Mouse (Mus musculus): ENCODE data around the gene Nup153. TPM values are rescaled to one million over a fixed set of nuclear protein-coding genes. Genes with fewer than 3 reads are reported as not detected.

Gene Nup153
- polyA plus RNA-seq, 1 experiment from 2014 or later = 40.7 TPM

GRCm38 (mm10) chr13:46752566-46753229 is 25.0 kb upstream of the Nup153 start:
- Histone ChIP-seq H3K36me3 (peaks cover 38% of the 10 kb centered on the region), H3K9ac (replicated peaks) (no peak overlapping the region), H3K27ac (replicated peaks) (no peak overlapping the region), H3K4me2 (replicated peaks) (no peak overlapping the region), H3K9me3 (no peaks in the 10 kb centered on the region), H3K4me1 (no peaks in the 10 kb centered on the region), H3K27me3 (no peaks in the 10 kb centered on the region), H3K4me3 (no peak overlapping the region)
- WGBS = 89% methylated on average over 13 of the region's 13 CpGs
- ATAC-seq (ENCODE audit: low FRiP score, low read depth) = no peak

GRCm38 (mm10) chr13:46748138-46748873 is 20.6 kb upstream of the Nup153 start:
- Histone ChIP-seq H3K27ac (replicated peaks) (no peak overlapping the region), H3K9ac (replicated peaks) (no peak overlapping the region), H3K36me3 (peaks cover 37% of the 10 kb centered on the region), H3K4me1 (no peaks in the 10 kb centered on the region), H3K27me3 (no peaks in the 10 kb centered on the region), H3K4me2 (replicated peaks) (no peak overlapping the region), H3K9me3 (no peaks in the 10 kb centered on the region), H3K4me3 (no peak overlapping the region)
- ATAC-seq (ENCODE audit: low FRiP score, low read depth) = no peak
- 91% methylated on average over 5 of the region's 5 CpGs for WGBS

GRCm38 (mm10) chr13:46743821-46744220 is 16.1 kb upstream of the Nup153 start:
- Histone ChIP-seq H3K9ac (replicated peaks) (no peak overlapping the region), H3K4me3 (no peak overlapping the region), H3K9me3 (no peaks in the 10 kb centered on the region), H3K27me3 (no peaks in the 10 kb centered on the region), H3K4me1 (no peaks in the 10 kb centered on the region), H3K4me2 (replicated peaks) (no peak overlapping the region), H3K36me3 (no peaks in the 10 kb centered on the region), H3K27ac (replicated peaks) (no peak overlapping the region)
- 83% methylated on average over 8 of the region's 8 CpGs for WGBS
- no peak for ATAC-seq (ENCODE audit: low FRiP score, low read depth)

- WGBS = 72% methylated on average over 2 of the region's 2 CpGs
- H3K36me3 ChIP-seq = no peaks in the 10 kb centered on the region
- H3K4me1 ChIP-seq = no peaks in the 10 kb centered on the region
- no peak overlapping the region for H3K27ac ChIP-seq (replicated peaks)
- ATAC-seq (ENCODE audit: low FRiP score, low read depth) = no peak
- H3K9ac ChIP-seq (replicated peaks) = no peak overlapping the region
- no peak overlapping the region for H3K4me3 ChIP-seq
- no peaks in the 10 kb centered on the region for H3K27me3 ChIP-seq
- H3K9me3 ChIP-seq = no peaks in the 10 kb centered on the region
- H3K4me2 ChIP-seq (replicated peaks) = no peak overlapping the region
These were observed 14.6 kb upstream of the Nup153 start for GRCm38 (mm10) chr13:46742367-46742766.

- no peak overlapping the region for H3K4me3 ChIP-seq
- peaks cover 15% of the 10 kb centered on the region for H3K4me1 ChIP-seq
- no peak overlapping the region for H3K9ac ChIP-seq (replicated peaks)
- no peaks in the 10 kb centered on the region for H3K36me3 ChIP-seq
- H3K4me2 ChIP-seq (replicated peaks) = no peak overlapping the region
- H3K27ac ChIP-seq (replicated peaks) = no peak overlapping the region
- no peaks in the 10 kb centered on the region for H3K9me3 ChIP-seq
- peaks cover 17% of the 10 kb centered on the region for H3K27me3 ChIP-seq
- WGBS = 83% methylated on average over 7 of the region's 7 CpGs
- ATAC-seq (ENCODE audit: low FRiP score, low read depth) = no peak
These were observed 11.7 kb upstream of the Nup153 start for GRCm38 (mm10) chr13:46739426-46739825.

GRCm38 (mm10) chr13:46737482-46737881 is 9.7 kb upstream of the Nup153 start:
- 89% methylated on average over 4 of the region's 4 CpGs for WGBS
- peaks cover 17% of the 10 kb centered on the region for H3K27me3 ChIP-seq
- no peak for ATAC-seq (ENCODE audit: low FRiP score, low read depth)
- H3K9me3 ChIP-seq = no peaks in the 10 kb centered on the region
- no peak overlapping the region for H3K9ac ChIP-seq (replicated peaks)
- H3K36me3 ChIP-seq = no peaks in the 10 kb centered on the region
- peaks cover 15% of the 10 kb centered on the region for H3K4me1 ChIP-seq
- no peak overlapping the region for H3K4me3 ChIP-seq
- no peak overlapping the region for H3K27ac ChIP-seq (replicated peaks)
- no peak overlapping the region for H3K4me2 ChIP-seq (replicated peaks)

- H3K4me1 ChIP-seq = peaks cover 15% of the 10 kb centered on the region
- H3K36me3 ChIP-seq = no peaks in the 10 kb centered on the region
- H3K9ac ChIP-seq (replicated peaks) = peak overlapping the region; percentile 26; the same call in 1 of the 2 replicates
- no peak overlapping the region for H3K27ac ChIP-seq (replicated peaks)
- peaks cover 17% of the 10 kb centered on the region for H3K27me3 ChIP-seq
- 3% methylated on average over 12 of the region's 12 CpGs for WGBS
- no peaks in the 10 kb centered on the region for H3K9me3 ChIP-seq
- ATAC-seq (ENCODE audit: low FRiP score, low read depth) = no peak
- peak overlapping the region; percentile 40 for H3K4me3 ChIP-seq
- peak overlapping the region; percentile 72 for H3K4me2 ChIP-seq (replicated peaks)
These were observed 8.7 kb upstream of the Nup153 start for GRCm38 (mm10) chr13:46736479-46736865.

- H3K4me2 ChIP-seq (replicated peaks) = peak overlapping the region; percentile 72
- H3K9me3 ChIP-seq = no peaks in the 10 kb centered on the region
- no peak for ATAC-seq (ENCODE audit: low FRiP score, low read depth)
- no peaks in the 10 kb centered on the region for H3K36me3 ChIP-seq
- peak overlapping the region; percentile 26; the same call in 1 of the 2 replicates for H3K9ac ChIP-seq (replicated peaks)
- no peak overlapping the region for H3K27ac ChIP-seq (replicated peaks)
- peak overlapping the region; percentile 40 for H3K4me3 ChIP-seq
- H3K27me3 ChIP-seq = peaks cover 17% of the 10 kb centered on the region
- peaks cover 15% of the 10 kb centered on the region for H3K4me1 ChIP-seq
- WGBS = under 1% methylated on average over 20 of the region's 20 CpGs
These were observed 8.2 kb upstream of the Nup153 start for GRCm38 (mm10) chr13:46735808-46736478.

- Histone ChIP-seq H3K9me3 (no peaks in the 10 kb centered on the region), H3K27me3 (peaks cover 17% of the 10 kb centered on the region), H3K9ac (replicated peaks) (peak overlapping the region; percentile 26; the same call in 1 of the 2 replicates), H3K36me3 (no peaks in the 10 kb centered on the region), H3K27ac (replicated peaks) (no peak overlapping the region), H3K4me3 (peak overlapping the region; percentile 40), H3K4me2 (replicated peaks) (peak overlapping the region; percentile 72), H3K4me1 (peaks cover 15% of the 10 kb centered on the region)
- no peak for ATAC-seq (ENCODE audit: low FRiP score, low read depth)
- 50% methylated on average over 11 of the region's 11 CpGs for WGBS
These were observed 7.6 kb upstream of the Nup153 start for GRCm38 (mm10) chr13:46735219-46735807.

- Histone ChIP-seq H3K9ac (replicated peaks) (no peak overlapping the region), H3K9me3 (no peaks in the 10 kb centered on the region), H3K4me2 (replicated peaks) (no peak overlapping the region), H3K27me3 (no peaks in the 10 kb centered on the region), H3K4me3 (no peak overlapping the region), H3K4me1 (peaks cover 9% of the 10 kb centered on the region), H3K36me3 (no peaks in the 10 kb centered on the region), H3K27ac (replicated peaks) (no peak overlapping the region)
- 85% methylated on average over 2 of the region's 2 CpGs for WGBS
- no peak for ATAC-seq (ENCODE audit: low FRiP score, low read depth)
These were observed 2.3 kb upstream of the Nup153 start for GRCm38 (mm10) chr13:46729998-46730397.

GRCm38 (mm10) chr13:46728411-46728810 is 671 bp upstream of the Nup153 start:
- no peaks in the 10 kb centered on the region for H3K36me3 ChIP-seq

More at GRCm38 (mm10) chr13:46728411-46728810, 671 bp upstream of the Nup153 start:
- no peaks in the 10 kb centered on the region for H3K27me3 ChIP-seq
- no peaks in the 10 kb centered on the region for H3K9me3 ChIP-seq
- H3K4me1 ChIP-seq = peaks cover 10% of the 10 kb centered on the region
- H3K4me3 ChIP-seq = peak overlapping the region; percentile 99
- peak overlapping the region; percentile 72 for H3K4me2 ChIP-seq (replicated peaks)
- WGBS = 39% methylated on average over 5 of the region's 5 CpGs
- H3K27ac ChIP-seq (replicated peaks) = peak overlapping the region; percentile 74
- 0 out of 2 replicates have a peak, but pooled peaks have one; percentile 1 for ATAC-seq (ENCODE audit: low FRiP score, low read depth)
- peak overlapping the region; percentile 50 for H3K9ac ChIP-seq (replicated peaks)
